Mouse (Mus musculus) bone marrow, adult 2 months (tissue): ENCODE data around the gene Esrrg. TPM values are rescaled to one million over a fixed set of nuclear protein-coding genes. Genes with fewer than 3 reads are reported as not detected.

Source experiments
- H3K27ac ChIP-seq: fragments of 200-500 bp; 2 replicates; pipeline ENCODE4 v1.5.1; 2012; ENCODE audit warnings: low read depth, mild to moderate bottlenecking, control low read depth, inconsistent platforms, low read length; ENCODE audit not compliant: control insufficient read depth, poor library complexity, insufficient read depth
- H3K4me1 ChIP-seq: fragments of 200-500 bp; 2 replicates; pipeline ENCODE4 v1.6.1; 2011; ENCODE audit warnings: low read length; ENCODE audit not compliant: control insufficient read depth, insufficient read depth
- H3K4me3 ChIP-seq: fragments of 200-500 bp; replicated peaks from 2 replicates; pipeline ENCODE3; 2011; ENCODE audit warnings: mild to moderate bottlenecking, low read depth, low read length, control low read depth; ENCODE audit not compliant: control insufficient read depth
- CTCF ChIP-seq: fragments of 200-500 bp; IDR thresholded peaks from 2 replicates; pipeline ENCODE4 v1.5.1; 2011; ENCODE audit warnings: low read length, control low read depth; ENCODE audit not compliant: control insufficient read depth, insufficient read depth
- POLR2A ChIP-seq: fragments of 200-500 bp; IDR thresholded peaks from 2 replicates; pipeline ENCODE4 v1.6.1; 2011; ENCODE audit warnings: low read depth, mild to moderate bottlenecking, control low read depth, low read length, borderline replicate concordance; ENCODE audit not compliant: control insufficient read depth
- WGBS: fragments of 180-500 bp; shearing (Covaris S2); methylation state at CpG from one replicate; pipeline ENCODE4 v1.1.7; 2018; 5-methylcytosine and 5-hydroxymethylcytosine counted together
- polyA plus RNA-seq: library from polyadenylated mRNA; stranded (reverse); fragments of >200 nt; gene quantifications from 2 replicates; pipeline ENCODE4 v1.2.4, GENCODE M21; 2011; ENCODE audit warnings: low replicate concordance; ENCODE audit not compliant: missing spikeins, insufficient read depth, insufficient read length

The Esrrg gene
- polyA plus RNA-seq, 1 experiment, result not detected

- H3K4me1 ChIP-seq, result no peaks in the 10 kb centered on the region
- TF ChIP-seq CTCF (no peak), POLR2A (no peak)
- no peak overlapping the region for H3K27ac ChIP-seq
- WGBS, result 80% methylated on average over 6 of the region's 6 CpGs
- H3K4me3 ChIP-seq, result no peak overlapping the region
Observed at GRCm38 (mm10) chr1:188260259-188261107, 651.9 kb downstream of the Esrrg start.

GRCm38 (mm10) chr1:188261903-188262682 is 653.5 kb downstream of the Esrrg start, which contains the start of gene Ush2a:
Gene Ush2a (plus strand): TSS chr1:188262023.
- TF ChIP-seq POLR2A, result no peak
- no peak for TF ChIP-seq CTCF
- no peak within 1 kb of the TSS for H3K4me3 ChIP-seq
- WGBS, result 77% methylated on average over 10 of the region's 10 CpGs
- H3K4me1 ChIP-seq, result no peaks in the 10 kb centered on the region
- no peak within 1 kb of the TSS for H3K27ac ChIP-seq
